Mouse (Mus musculus) kidney, embryonic 16.5 days (tissue): ENCODE measurements around the gene Cabcoco1. TPM values are rescaled to one million over a fixed set of nuclear protein-coding genes. Genes with fewer than 3 reads are reported as not detected.

Experiments used
- ATAC-seq: fragments of 200-750 bp; cut with Nextera tagmentation; 2 replicates; pipeline ENCODE4 v1.8.0; 2017; ENCODE audit warnings: moderate TSS enrichment; ENCODE audit not compliant: low FRiP score, low TSS enrichment
- H3K27ac ChIP-seq: fragments of 300-500 bp; sonication (generic); 2 replicates; pipeline ENCODE4 v1.5.1; 2014; ENCODE audit warnings: low read length
- H3K27me3 ChIP-seq: fragments of 300-500 bp; sonication (generic); 2 replicates; pipeline ENCODE4 v1.6.1; 2014; ENCODE audit warnings: low read length, control low read depth, mixed read lengths; ENCODE audit not compliant: insufficient read depth
- H3K36me3 ChIP-seq: fragments of 300-500 bp; sonication (generic); 2 replicates; pipeline ENCODE4 v1.6.1; 2014; ENCODE audit warnings: low read length, control low read depth, mixed read lengths; ENCODE audit not compliant: insufficient read depth
- H3K4me1 ChIP-seq: fragments of 300-500 bp; sonication (generic); 2 replicates; pipeline ENCODE4 v1.6.1; 2014; ENCODE audit warnings: low read length, control low read depth, mixed read lengths; ENCODE audit not compliant: insufficient read depth
- H3K4me2 ChIP-seq: fragments of 300-500 bp; sonication (generic); replicated peaks from 2 replicates; pipeline ENCODE4 v1.6.1; 2014; ENCODE audit warnings: low read depth, low read length
- H3K4me3 ChIP-seq: fragments of 300-500 bp; sonication (generic); 2 replicates; pipeline ENCODE4 v1.5.1; 2014; ENCODE audit warnings: mild to moderate bottlenecking, low read length
- H3K9ac ChIP-seq: fragments of 300-500 bp; sonication (generic); replicated peaks from 2 replicates; pipeline ENCODE4 v1.6.1; 2014; ENCODE audit warnings: low read length
- H3K9me3 ChIP-seq: fragments of 300-500 bp; sonication (generic); 2 replicates; pipeline ENCODE4 v1.6.1; 2016; ENCODE audit warnings: low read length, control low read depth
- WGBS: fragments of 180-500 bp; shearing (Covaris S2); extraction: QIAGEN DNeasy Blood & Tissue Kit; methylation state at CpG from one replicate; pipeline ENCODE4 v1.1.7; 2014; 5-methylcytosine and 5-hydroxymethylcytosine counted together
- polyA plus RNA-seq: library from polyadenylated mRNA; unstranded; fragments of >200 nt; fragmentation: Nextera tagmentation; extraction: Ambion mirVana; gene quantifications from 2 replicates; pipeline ENCODE4 v1.2.1, GENCODE M21; 2015

Cabcoco1 gene
- polyA plus RNA-seq, 1 experiment from 2014 or later: 8.6 TPM

DNA sequence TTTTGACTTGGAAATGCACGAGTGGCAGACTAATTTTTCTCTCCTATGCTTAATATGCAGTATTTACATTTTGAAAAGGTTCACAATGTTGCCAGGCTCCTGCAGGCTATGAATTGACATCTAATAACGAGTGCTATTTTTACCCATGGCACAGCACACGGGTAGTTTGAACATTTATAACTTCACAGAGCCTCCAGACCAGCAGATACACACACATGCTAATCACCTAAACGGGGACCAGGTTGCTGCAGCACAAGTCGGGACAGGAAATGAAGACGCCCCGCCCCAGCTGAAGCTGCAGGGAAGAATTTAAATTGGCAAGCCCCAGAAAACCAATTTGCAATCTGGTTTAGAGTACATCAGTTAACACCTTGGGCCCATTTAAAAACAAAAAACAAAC is 98.6 kb downstream of the Cabcoco1 start:
- Histone ChIP-seq H3K4me1 (peaks cover 33% of the 10 kb centered on the region), H3K9ac (no peak overlapping the region), H3K9me3 (no peaks in the 10 kb centered on the region), H3K27me3 (no peaks in the 10 kb centered on the region), H3K4me3 (no peak overlapping the region), H3K4me2 (no peak overlapping the region; the same call in 1 of the 2 replicates), H3K27ac (peak overlapping the region; percentile 9; the same call in 1 of the 2 replicates), H3K36me3 (no peaks in the 10 kb centered on the region)
- WGBS: 15% methylated on average over 7 of the region's 7 CpGs
- no peak for ATAC-seq

DNA sequence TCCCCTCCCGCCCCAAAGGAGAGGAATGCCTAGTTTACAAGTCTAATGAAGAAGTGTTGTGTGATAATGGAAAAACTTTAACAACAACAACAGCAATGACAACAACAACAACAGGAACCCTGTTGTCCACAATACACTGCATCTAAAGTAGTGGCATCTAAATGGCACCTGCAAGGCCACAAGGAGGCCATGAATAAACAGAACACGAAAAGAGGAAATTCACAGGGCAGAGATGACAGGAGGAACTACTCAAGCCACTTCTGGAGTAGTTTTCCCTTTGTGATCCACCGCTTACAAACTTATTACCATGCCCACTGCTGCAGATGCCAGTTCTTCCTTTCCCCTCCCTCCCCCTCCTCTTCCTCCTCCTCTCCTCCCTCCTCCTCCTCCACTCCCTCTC is 99.0 kb downstream of the Cabcoco1 start:
- H3K4me1 ChIP-seq: peaks cover 33% of the 10 kb centered on the region
- 18% methylated on average over 3 of the region's 3 CpGs for WGBS
- H3K4me3 ChIP-seq: no peak overlapping the region
- ATAC-seq: no peak
- H3K9ac ChIP-seq: no peak overlapping the region
- no peak overlapping the region for H3K4me2 ChIP-seq
- no peaks in the 10 kb centered on the region for H3K27me3 ChIP-seq
- no peaks in the 10 kb centered on the region for H3K9me3 ChIP-seq
- H3K36me3 ChIP-seq: no peaks in the 10 kb centered on the region
- H3K27ac ChIP-seq: peak overlapping the region; percentile 2; the same call in 1 of the 2 replicates

DNA sequence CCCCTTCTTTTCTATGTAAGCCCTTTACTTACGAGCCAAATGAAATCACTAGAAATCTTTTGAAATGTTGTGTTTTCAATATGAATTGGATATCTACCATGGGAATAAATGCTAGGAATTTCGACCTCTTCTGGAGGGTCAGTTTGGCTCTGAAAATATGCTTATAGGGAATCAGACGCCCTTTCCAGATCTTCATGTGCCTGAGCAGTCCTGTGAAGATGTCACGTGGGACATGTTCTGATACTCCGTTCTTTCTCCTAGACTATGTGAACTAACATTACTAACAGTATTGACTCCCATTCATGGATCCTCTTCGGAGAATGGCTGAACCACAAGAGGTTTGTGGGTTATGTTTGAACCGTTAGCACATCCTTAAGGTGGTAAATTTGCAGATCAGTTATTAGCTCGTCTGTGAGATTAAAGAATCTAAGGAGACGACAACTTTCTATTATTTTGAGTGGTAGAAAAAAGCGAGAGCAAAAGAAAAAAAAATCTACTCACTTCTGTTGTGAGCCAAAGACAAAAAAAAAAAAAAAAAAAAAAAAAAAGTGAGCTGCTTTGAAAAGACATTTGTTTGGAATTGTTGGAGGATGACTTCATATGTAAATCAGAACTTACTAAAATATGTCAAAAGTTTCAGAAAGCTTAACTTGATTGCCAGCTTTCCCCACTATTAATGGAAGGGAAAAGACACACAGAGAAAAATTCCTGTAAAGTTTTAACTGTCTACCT is 99.6 kb downstream of the Cabcoco1 start:
- H3K9ac ChIP-seq: no peak overlapping the region
- no peak overlapping the region for H3K4me3 ChIP-seq
- H3K27me3 ChIP-seq: no peaks in the 10 kb centered on the region
- H3K27ac ChIP-seq: no peak overlapping the region
- no peak overlapping the region for H3K4me2 ChIP-seq
- no peak for ATAC-seq
- H3K4me1 ChIP-seq: peaks cover 33% of the 10 kb centered on the region
- no peaks in the 10 kb centered on the region for H3K36me3 ChIP-seq
- WGBS: 70% methylated on average over 10 of the region's 10 CpGs
- H3K9me3 ChIP-seq: no peaks in the 10 kb centered on the region

DNA sequence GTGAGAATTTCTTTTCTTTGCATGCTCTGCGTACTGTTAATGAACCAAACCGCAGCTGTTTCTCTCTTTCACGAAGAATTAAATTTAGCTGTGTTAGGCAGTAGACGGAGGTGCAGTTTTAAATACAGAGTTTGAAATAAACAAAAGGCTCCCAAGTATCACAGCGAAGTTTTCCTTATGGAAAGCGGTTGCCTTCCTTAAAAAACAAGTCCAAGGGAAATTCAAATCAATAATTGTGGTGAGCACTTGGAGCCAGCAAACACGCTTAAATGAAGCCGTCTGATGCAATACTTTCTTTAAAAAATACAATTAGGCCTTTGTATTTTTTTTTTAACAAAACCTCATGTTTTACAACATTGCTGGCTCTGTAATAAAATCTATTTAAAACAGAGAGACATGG is 101.2 kb downstream of the Cabcoco1 start:
- WGBS: 73% methylated on average over 8 of the region's 8 CpGs
- no peak overlapping the region for H3K4me2 ChIP-seq
- H3K9ac ChIP-seq: no peak overlapping the region
- no peaks in the 10 kb centered on the region for H3K36me3 ChIP-seq
- peaks cover 19% of the 10 kb centered on the region for H3K4me1 ChIP-seq
- H3K4me3 ChIP-seq: no peak overlapping the region
- no peak overlapping the region for H3K27ac ChIP-seq
- H3K9me3 ChIP-seq: no peaks in the 10 kb centered on the region
- H3K27me3 ChIP-seq: no peaks in the 10 kb centered on the region
- no peak for ATAC-seq

DNA sequence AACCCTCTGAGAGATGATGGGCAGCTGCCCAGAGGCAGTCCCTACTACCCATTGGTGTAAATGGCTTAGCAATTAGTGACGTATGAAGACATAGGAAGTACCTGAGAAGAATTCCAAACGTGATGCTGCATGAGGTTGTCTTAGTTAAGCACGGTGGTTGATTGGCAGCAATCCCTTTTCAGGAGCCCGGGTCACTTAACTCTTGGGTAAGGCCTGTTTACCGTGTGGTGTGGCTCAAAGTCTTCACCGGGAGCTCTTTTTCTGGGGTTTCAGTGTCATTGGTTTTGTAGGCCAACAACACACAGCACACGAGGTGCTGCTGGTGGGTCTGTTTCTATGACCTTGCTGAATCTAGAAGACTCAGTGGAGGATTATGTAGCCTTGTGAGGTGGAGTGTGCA is 105.9 kb downstream of the Cabcoco1 start:
- Histone ChIP-seq H3K4me1 (no peaks in the 10 kb centered on the region), H3K9ac (no peak overlapping the region), H3K27me3 (no peaks in the 10 kb centered on the region), H3K4me2 (no peak overlapping the region), H3K9me3 (no peaks in the 10 kb centered on the region), H3K27ac (no peak overlapping the region), H3K36me3 (no peaks in the 10 kb centered on the region), H3K4me3 (no peak overlapping the region)
- WGBS: 73% methylated on average over 7 of the region's 7 CpGs
- ATAC-seq: no peak

DNA sequence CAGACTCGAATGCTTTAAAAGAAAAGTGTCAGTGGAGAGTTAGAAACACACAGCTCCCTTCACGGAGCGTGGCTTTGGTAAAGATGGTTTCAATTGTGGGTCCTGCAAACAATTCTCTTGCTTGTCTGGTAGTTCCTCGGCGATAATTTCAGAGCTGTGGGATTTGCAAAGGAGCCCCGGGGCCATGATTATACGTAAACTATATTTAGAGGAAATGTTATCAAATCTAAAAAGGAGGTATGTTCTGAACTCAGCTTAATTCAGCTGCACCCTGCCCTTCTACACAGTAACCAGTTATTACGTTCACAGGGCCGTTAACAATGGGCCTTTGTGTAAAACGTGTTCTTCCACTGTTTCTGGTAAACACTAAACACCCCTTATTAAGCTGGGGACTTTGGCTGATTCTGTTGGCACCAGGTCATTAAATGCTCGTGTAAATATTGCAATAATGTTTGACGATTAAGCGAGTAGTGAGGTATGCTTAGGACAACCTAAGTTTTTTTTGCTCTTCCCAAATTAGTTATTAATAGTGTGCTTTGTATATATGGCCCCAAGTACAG is 106.6 kb downstream of the Cabcoco1 start:
- Histone ChIP-seq H3K36me3 (no peaks in the 10 kb centered on the region), H3K4me2 (no peak overlapping the region), H3K4me3 (no peak overlapping the region), H3K4me1 (no peaks in the 10 kb centered on the region), H3K9ac (no peak overlapping the region), H3K27me3 (no peaks in the 10 kb centered on the region), H3K9me3 (no peaks in the 10 kb centered on the region), H3K27ac (no peak overlapping the region)
- WGBS: 76% methylated on average over 13 of the region's 13 CpGs
- no peak for ATAC-seq

DNA sequence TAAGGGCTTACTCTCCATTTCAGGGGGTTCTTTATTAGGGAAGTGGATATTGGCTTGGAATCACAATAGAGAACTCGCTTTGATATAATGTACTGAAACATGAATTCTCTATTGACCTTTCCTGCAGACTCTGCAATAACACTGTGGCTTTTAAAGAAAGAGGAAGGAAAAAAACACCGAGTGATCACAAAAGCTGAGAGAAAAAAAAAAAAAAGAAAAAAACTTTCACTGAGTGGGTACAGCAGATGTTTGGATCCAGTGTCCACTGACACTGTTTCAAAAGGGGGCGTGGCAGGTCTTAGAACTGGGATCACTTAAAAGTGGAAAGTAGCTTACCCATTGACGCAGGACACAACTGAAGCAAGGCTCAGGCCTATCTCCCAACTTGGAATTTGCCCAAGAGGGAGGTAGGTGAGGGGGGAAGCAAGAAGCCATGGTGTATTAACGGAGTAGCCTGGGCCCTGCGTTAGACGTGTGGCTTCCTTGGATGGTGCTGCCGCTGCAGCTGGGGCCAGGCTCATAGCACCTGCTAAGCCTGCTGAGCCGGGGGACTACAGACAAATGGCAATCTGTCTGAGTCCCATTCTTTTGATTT is 107.6 kb downstream of the Cabcoco1 start:
- Histone ChIP-seq H3K27ac (no peak overlapping the region), H3K4me2 (no peak overlapping the region), H3K9me3 (no peaks in the 10 kb centered on the region), H3K36me3 (no peaks in the 10 kb centered on the region), H3K27me3 (no peaks in the 10 kb centered on the region), H3K4me3 (no peak overlapping the region), H3K9ac (no peak overlapping the region), H3K4me1 (no peaks in the 10 kb centered on the region)
- ATAC-seq: no peak
- WGBS: 82% methylated on average over 9 of the region's 9 CpGs

DNA sequence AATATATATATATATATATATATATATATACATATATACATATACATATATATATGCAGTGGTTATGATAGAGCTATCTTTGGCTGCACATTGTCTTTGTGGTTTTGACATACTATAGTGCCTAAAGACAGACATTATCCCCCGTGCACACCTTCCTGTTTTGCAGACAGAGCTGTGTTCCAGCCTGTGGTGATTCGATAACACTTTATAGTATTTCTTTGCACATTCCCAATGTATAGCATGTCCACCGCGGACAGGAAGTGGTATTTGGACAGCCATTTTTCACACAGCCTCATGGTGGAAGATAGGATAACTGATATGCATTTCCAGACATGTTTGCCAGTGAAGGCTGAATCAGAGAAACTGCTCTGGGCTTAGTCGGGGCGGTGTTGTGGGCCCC is 110.3 kb downstream of the Cabcoco1 start:
- no peaks in the 10 kb centered on the region for H3K4me1 ChIP-seq
- ATAC-seq: no peak
- 85% methylated on average over 6 of the region's 6 CpGs for WGBS

DNA sequence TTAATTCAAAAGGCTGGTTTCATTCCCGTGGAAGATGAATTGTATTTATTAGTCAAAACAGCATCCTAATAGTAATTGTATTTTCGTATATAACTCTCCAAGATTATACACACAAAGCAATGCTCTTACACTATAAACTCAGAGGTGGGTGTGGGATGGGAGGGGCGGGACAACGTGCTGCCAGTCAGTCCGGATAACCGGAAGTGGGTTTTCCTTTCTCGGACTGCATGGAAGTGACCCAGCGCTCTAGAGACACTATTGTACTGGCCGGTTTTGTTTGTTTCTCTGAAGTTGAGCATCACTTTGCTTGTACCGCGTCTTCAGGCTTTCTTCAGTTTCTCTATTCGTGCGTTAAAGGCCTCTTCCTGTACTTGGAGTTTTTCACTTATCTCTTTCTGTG is 110.8 kb downstream of the Cabcoco1 start:
- Histone ChIP-seq H3K9ac (no peak overlapping the region), H3K27me3 (no peaks in the 10 kb centered on the region), H3K36me3 (no peaks in the 10 kb centered on the region), H3K4me2 (no peak overlapping the region), H3K4me3 (no peak overlapping the region), H3K9me3 (no peaks in the 10 kb centered on the region), H3K4me1 (no peaks in the 10 kb centered on the region), H3K27ac (no peak overlapping the region)
- 92% methylated on average over 13 of the region's 13 CpGs for WGBS
- no peak for ATAC-seq

More for the DNA sequence above, 110.3 kb downstream of the Cabcoco1 start:
- no peak overlapping the region for H3K4me2 ChIP-seq
- H3K27ac ChIP-seq: no peak overlapping the region
- no peaks in the 10 kb centered on the region for H3K27me3 ChIP-seq
- H3K9me3 ChIP-seq: no peaks in the 10 kb centered on the region
- no peak overlapping the region for H3K4me3 ChIP-seq
- no peaks in the 10 kb centered on the region for H3K36me3 ChIP-seq
- H3K9ac ChIP-seq: no peak overlapping the region

DNA sequence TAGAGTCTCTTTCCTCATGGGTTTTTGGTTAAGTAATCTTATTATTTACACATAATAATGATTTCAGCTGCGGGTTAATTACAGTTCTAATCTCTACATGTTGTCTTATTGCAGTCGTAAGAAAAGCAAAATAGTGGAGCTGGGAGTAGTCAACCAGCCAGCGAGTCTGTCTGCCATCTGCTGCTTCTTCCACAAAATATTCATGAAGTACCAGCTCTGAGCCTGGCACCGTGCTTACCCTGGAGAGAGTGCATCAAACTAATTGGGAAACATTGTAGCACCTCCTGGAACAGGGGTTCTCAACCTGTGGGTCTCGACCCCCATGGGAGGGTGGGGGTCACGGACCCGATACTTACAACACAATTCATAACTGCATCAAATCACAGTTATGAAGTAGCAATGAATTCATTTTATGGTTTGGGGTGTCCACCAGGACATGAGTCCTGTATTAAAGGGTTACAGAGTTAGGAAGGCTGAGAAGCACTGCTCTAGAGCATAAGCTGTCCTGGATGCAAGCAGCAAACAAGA is 121.2 kb downstream of the Cabcoco1 start:
- 86% methylated on average over 7 of the region's 7 CpGs for WGBS
- 0 out of 2 replicates have a peak, but pooled peaks cover 4% of the 10 kb centered on the region for H3K9me3 ChIP-seq
- H3K36me3 ChIP-seq: no peaks in the 10 kb centered on the region
- H3K4me3 ChIP-seq: no peak overlapping the region
- no peak overlapping the region for H3K9ac ChIP-seq
- no peak overlapping the region for H3K4me2 ChIP-seq
- ATAC-seq: no peak
- H3K4me1 ChIP-seq: no peaks in the 10 kb centered on the region
- H3K27ac ChIP-seq: no peak overlapping the region
- no peaks in the 10 kb centered on the region for H3K27me3 ChIP-seq
